Mouse (Mus musculus) E14TG2a.4 (cell line): ENCODE measurements around the gene Slc25a24.

Experiments
- H3K27me3 ChIP-seq: 2 replicates; pipeline ENCODE4 v1.6.1; 2014; ENCODE audit warnings: low read length, control low read depth; ENCODE audit not compliant: insufficient read depth
- H3K36me3 ChIP-seq: 2 replicates; pipeline ENCODE4 v1.6.1; 2014; ENCODE audit warnings: low read length, control low read depth; ENCODE audit not compliant: insufficient read depth
- H3K4me1 ChIP-seq: replicated peaks from 2 replicates; pipeline ENCODE4 v1.6.1; 2014; ENCODE audit warnings: low read depth, low read length, control low read depth
- H3K4me3 ChIP-seq: replicated peaks from 2 replicates; pipeline ENCODE4 v1.5.1; 2014; ENCODE audit warnings: mild to moderate bottlenecking, low read length
- H3K9me3 ChIP-seq: 2 replicates; pipeline ENCODE4 v1.6.1; 2014; ENCODE audit warnings: low read length, control low read depth
- CTCF ChIP-seq: conservative IDR thresholded peaks from 2 replicates; pipeline ENCODE4 v1.5.1; 2014; ENCODE audit warnings: low read length
- NANOG ChIP-seq: IDR thresholded peaks from 2 replicates; pipeline ENCODE4 v1.6.1; 2014; ENCODE audit warnings: borderline replicate concordance, low read length, mixed read lengths
- POU5F1 ChIP-seq: IDR thresholded peaks from 2 replicates; pipeline ENCODE4 v1.6.1; 2014; ENCODE audit warnings: low read length, borderline replicate concordance

Slc25a24 gene

GRCm38 (mm10) chr3:109179528-109180076 is 56.7 kb downstream of the Slc25a24 start:
- Histone ChIP-seq H3K4me1 (no peaks in the 10 kb centered on the region), H3K9me3 (no peaks in the 10 kb centered on the region), H3K27me3 (no peaks in the 10 kb centered on the region), H3K36me3 (no peaks in the 10 kb centered on the region), H3K4me3 (no peak overlapping the region)
- TF ChIP-seq POU5F1: no peak
- TF ChIP-seq NANOG: no peak
- TF ChIP-seq CTCF: no peak

GRCm38 (mm10) chr3:109196166-109196565 is 73.2 kb downstream of the Slc25a24 start:
- Histone ChIP-seq H3K36me3 (no peaks in the 10 kb centered on the region), H3K4me3 (no peak overlapping the region), H3K9me3 (no peaks in the 10 kb centered on the region), H3K4me1 (no peaks in the 10 kb centered on the region), H3K27me3 (no peaks in the 10 kb centered on the region)
- no peak for TF ChIP-seq POU5F1
- no peak for TF ChIP-seq NANOG
- TF ChIP-seq CTCF: no peak

DNA sequence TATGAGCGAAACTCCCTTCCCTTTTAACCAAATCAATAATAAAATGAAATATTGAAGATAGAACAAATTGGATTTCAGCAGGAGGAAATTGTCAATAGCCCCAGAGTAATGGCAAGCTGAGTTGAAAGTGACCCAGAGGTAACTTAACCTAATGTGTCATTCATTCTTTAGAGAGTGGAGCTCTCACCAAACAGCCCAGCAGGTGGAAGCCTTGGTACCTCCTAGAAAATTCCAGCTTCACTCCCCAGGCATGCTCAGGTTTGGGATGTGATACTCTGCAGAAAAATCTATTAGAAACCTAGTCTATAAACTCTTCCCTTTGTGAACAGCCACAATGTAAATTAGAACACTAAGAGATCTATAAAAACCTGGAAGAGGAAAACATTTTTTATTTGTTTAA is 76.3 kb downstream of the Slc25a24 start:
- Histone ChIP-seq H3K4me3 (no peak overlapping the region), H3K4me1 (no peaks in the 10 kb centered on the region), H3K36me3 (no peaks in the 10 kb centered on the region), H3K27me3 (no peaks in the 10 kb centered on the region), H3K9me3 (no peaks in the 10 kb centered on the region)
- TF ChIP-seq CTCF: no peak
- TF ChIP-seq NANOG: no peak
- TF ChIP-seq POU5F1: no peak

DNA sequence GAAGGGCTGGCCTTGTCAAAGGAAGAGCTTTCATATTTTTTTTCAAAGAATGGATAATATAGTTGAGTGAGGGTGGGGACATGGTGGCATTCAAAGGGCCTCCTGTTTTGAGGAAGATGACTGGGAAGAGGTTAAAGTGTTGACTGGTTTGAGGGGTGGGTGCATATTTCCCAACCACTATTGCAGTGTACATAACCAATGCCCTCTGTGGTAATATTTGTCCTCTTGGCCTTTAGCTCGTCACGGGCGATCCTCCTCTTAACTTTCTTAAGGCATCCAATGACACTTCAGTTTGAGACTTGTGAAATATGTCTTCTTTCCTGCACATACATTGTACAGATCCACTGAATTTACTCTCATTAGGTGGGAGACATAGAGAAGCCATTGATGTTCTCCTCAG is 89.4 kb downstream of the Slc25a24 start:
- Histone ChIP-seq H3K9me3 (no peaks in the 10 kb centered on the region), H3K36me3 (no peaks in the 10 kb centered on the region), H3K27me3 (no peaks in the 10 kb centered on the region), H3K4me3 (no peak overlapping the region), H3K4me1 (no peaks in the 10 kb centered on the region)
- TF ChIP-seq NANOG (no peak), CTCF (no peak), POU5F1 (no peak)

DNA sequence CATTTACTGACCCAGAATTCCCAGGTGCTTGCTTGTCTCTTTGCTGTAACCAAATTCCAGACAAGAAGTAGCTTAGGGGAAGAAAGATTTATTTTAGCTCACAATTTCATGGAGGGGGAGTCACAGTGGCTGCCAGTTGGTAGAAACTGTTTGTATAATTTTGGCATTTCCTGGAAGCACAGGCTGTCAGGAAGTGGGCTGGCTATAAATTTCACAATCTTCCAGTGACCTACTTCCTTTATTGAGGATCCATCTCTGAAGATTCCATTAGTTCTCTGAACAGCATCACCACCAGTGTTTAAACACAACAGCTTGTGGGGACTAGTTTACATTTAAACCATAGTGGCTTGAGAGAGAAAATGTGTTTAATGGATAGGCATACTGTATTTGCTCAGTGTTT is 93.4 kb downstream of the Slc25a24 start:
- TF ChIP-seq CTCF: no peak
- TF ChIP-seq POU5F1: no peak
- TF ChIP-seq NANOG: no peak
- Histone ChIP-seq H3K4me3 (no peak overlapping the region), H3K36me3 (no peaks in the 10 kb centered on the region), H3K4me1 (no peaks in the 10 kb centered on the region), H3K9me3 (no peaks in the 10 kb centered on the region), H3K27me3 (no peaks in the 10 kb centered on the region)
